Mouse (Mus musculus): Measurements from ENCODE around the gene Esr1. TPM values are rescaled to one million over a fixed set of nuclear protein-coding genes. Genes with fewer than 3 reads are reported as not detected.

The Esr1 gene
- polyA plus RNA-seq, 1 experiment from 2014 or later: 0.77 TPM

DNA sequence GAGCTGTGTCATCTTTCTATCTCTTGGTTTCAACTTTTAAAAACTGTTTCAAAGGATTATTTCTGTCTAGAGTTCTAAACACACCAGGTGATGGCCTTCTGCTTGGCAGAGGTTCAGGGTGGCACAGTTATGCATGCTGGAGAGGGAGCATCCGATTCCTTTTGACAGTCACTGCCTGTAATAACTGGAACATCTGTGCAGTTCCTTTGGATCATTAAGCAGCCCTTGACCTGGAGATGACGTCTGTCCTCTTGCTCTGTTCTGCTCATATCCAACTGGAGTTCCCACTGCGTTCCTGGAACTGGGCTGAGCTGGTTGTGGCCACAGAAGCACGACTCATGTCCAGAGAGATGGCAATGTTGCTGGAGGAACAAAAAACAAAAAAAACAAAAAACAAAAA lies 21.8 kb upstream of the Esr1 start:
- H3K27me3 ChIP-seq (replicated peaks; ENCODE audit: control insufficient read depth, insufficient read depth, low read length): no peaks in the 10 kb centered on the region
- H3K4me1 ChIP-seq (replicated peaks; ENCODE audit: control insufficient read depth, insufficient read depth, low read length): no peaks in the 10 kb centered on the region
- WGBS: 83% methylated on average over 4 of the region's 4 CpGs
- no peaks in the 10 kb centered on the region for H3K9me3 ChIP-seq (ENCODE audit: control insufficient read depth)
- no peak for TF ChIP-seq CTCF (IDR thresholded peaks at IDR 0.05; ENCODE audit: low read depth)
- no peaks in the 10 kb centered on the region for H3K36me3 ChIP-seq (ENCODE audit: control insufficient read depth, insufficient read depth)
- no peak overlapping the region for H3K9ac ChIP-seq (ENCODE audit: low read depth, low read length)
- no peak overlapping the region for H3K4me3 ChIP-seq (ENCODE audit: low read depth, low read length)
- no peak for ATAC-seq
- H3K4me2 ChIP-seq (replicated peaks; ENCODE audit: low read depth): no peak overlapping the region
- no peak overlapping the region for H3K27ac ChIP-seq (ENCODE audit: low read depth, low read length)

DNA sequence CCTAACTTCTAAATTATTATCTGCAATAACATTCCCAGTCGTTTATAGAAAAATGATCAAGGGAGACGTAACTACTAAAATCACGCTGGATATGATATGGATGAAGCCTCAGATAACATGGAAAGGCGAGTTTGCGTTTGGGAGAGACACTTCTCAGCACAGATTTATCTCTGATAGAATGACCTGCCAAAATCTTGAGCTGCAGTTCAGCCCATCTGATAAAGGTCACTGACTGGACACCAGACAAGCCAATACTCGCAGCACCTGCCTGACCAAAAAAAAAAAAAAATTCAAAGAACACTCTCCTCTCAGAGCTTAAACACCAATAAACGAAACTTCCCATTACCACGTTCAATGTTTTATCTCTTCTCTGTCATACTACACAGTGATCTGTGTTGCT lies 20.4 kb upstream of the Esr1 start:
- WGBS: 71% methylated on average over 8 of the region's 8 CpGs
- H3K36me3 ChIP-seq (ENCODE audit: control insufficient read depth, insufficient read depth): no peaks in the 10 kb centered on the region
- no peaks in the 10 kb centered on the region for H3K9me3 ChIP-seq (ENCODE audit: control insufficient read depth)
- no peak overlapping the region for H3K9ac ChIP-seq (ENCODE audit: low read depth, low read length)
- no peak overlapping the region for H3K4me2 ChIP-seq (replicated peaks; ENCODE audit: low read depth)
- H3K4me3 ChIP-seq (ENCODE audit: low read depth, low read length): no peak overlapping the region
- ATAC-seq: no peak
- H3K27me3 ChIP-seq (replicated peaks; ENCODE audit: control insufficient read depth, insufficient read depth, low read length): no peaks in the 10 kb centered on the region
- no peak overlapping the region for H3K27ac ChIP-seq (ENCODE audit: low read depth, low read length)
- no peak for TF ChIP-seq CTCF (IDR thresholded peaks at IDR 0.05; ENCODE audit: low read depth)
- no peaks in the 10 kb centered on the region for H3K4me1 ChIP-seq (replicated peaks; ENCODE audit: control insufficient read depth, insufficient read depth, low read length)

DNA sequence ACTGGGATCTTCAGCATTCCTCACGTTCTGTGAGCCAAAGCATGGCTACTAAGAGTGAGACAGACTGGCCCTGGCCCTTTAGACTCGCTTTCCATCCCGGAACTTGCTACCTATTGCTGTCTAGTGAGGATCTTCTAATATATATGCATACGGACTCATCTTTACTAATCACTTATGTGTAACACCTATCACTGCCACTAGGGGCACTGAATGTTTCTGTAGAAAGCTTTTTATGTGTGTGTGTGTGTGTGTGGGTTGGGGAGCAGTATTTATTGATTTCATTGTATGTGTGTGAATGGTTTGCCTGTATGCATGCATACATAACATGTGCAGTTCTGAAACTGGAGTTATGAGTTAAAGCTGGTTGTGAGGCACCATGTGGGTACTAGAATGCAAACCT lies 17.6 kb upstream of the Esr1 start:
- ATAC-seq: no peak
- Histone ChIP-seq H3K4me3 (ENCODE audit: low read depth, low read length) (no peak overlapping the region), H3K27me3 (replicated peaks; ENCODE audit: control insufficient read depth, insufficient read depth, low read length) (no peaks in the 10 kb centered on the region), H3K9me3 (ENCODE audit: control insufficient read depth) (no peaks in the 10 kb centered on the region), H3K4me1 (replicated peaks; ENCODE audit: control insufficient read depth, insufficient read depth, low read length) (no peaks in the 10 kb centered on the region), H3K36me3 (ENCODE audit: control insufficient read depth, insufficient read depth) (no peaks in the 10 kb centered on the region), H3K9ac (ENCODE audit: low read depth, low read length) (no peak overlapping the region), H3K4me2 (replicated peaks; ENCODE audit: low read depth) (no peak overlapping the region), H3K27ac (ENCODE audit: low read depth, low read length) (no peak overlapping the region)
- TF ChIP-seq CTCF (IDR thresholded peaks at IDR 0.05; ENCODE audit: low read depth): peak; percentile 67
- 76% methylated on average over 4 of the region's 4 CpGs for WGBS

DNA sequence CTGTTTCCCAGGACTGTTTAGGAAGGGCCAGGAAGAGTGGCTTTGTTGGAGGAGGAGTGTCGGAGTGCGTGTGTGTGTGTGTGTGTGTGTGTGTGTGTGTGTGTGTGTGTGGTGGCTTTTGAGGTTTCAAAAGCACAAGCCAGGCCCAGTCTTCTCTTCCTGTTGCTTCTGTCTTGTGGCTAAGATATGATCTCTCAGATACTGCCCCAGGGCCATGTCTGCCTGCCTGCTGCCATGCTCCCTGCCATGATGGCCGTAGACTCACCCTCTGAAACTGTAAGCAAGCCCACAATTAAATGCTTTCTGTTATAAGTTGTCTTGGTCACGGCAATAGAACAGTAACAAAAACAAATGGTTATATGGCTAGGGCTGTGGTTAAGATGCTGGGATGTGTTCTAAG lies 14.2 kb upstream of the Esr1 start:
- Histone ChIP-seq H3K9ac (ENCODE audit: low read depth, low read length) (no peak overlapping the region), H3K9me3 (ENCODE audit: control insufficient read depth) (no peaks in the 10 kb centered on the region), H3K36me3 (ENCODE audit: control insufficient read depth, insufficient read depth) (no peaks in the 10 kb centered on the region), H3K4me3 (ENCODE audit: low read depth, low read length) (no peak overlapping the region), H3K4me1 (replicated peaks; ENCODE audit: control insufficient read depth, insufficient read depth, low read length) (no peaks in the 10 kb centered on the region), H3K27me3 (replicated peaks; ENCODE audit: control insufficient read depth, insufficient read depth, low read length) (no peaks in the 10 kb centered on the region), H3K27ac (ENCODE audit: low read depth, low read length) (no peak overlapping the region), H3K4me2 (replicated peaks; ENCODE audit: low read depth) (no peak overlapping the region)
- 89% methylated on average over 4 of the region's 4 CpGs for WGBS
- no peak for ATAC-seq
- no peak for TF ChIP-seq CTCF (IDR thresholded peaks at IDR 0.05; ENCODE audit: low read depth)

DNA sequence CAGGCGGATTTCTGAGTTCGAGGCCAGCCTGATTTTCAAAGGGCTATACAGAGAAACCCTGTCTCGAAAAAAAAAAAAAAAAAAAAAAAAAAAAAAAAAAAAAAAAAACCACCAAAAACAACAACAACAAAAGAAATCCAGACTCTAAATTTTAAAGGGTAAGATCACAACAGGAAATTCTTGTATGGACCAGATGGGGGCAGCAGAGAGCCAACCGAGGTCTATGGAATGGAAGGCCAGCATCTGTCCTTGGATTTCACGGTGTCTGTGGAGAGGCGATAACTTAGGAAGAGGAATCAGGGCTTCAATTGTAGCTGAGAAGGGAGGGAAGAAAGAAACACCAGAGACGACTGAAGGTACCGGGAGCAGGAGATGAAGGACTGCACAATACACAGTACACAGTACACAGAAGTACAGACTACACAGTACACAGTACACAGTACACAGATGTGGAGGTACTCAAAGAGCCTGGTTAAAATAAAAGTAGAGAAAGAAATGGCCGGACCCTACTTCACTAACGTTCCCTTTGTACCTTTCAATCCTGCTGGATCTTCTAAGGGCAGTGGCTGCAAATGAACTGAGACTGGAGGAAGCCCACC lies 13.1 kb upstream of the Esr1 start:
- H3K27ac ChIP-seq (ENCODE audit: low read depth, low read length): no peak overlapping the region
- H3K4me3 ChIP-seq (ENCODE audit: low read depth, low read length): no peak overlapping the region
- peak; percentile 81 for TF ChIP-seq CTCF (IDR thresholded peaks at IDR 0.05; ENCODE audit: low read depth)
- no peak overlapping the region for H3K9ac ChIP-seq (ENCODE audit: low read depth, low read length)
- H3K4me1 ChIP-seq (replicated peaks; ENCODE audit: control insufficient read depth, insufficient read depth, low read length): no peaks in the 10 kb centered on the region
- 53% methylated on average over 10 of the region's 10 CpGs for WGBS
- H3K36me3 ChIP-seq (ENCODE audit: control insufficient read depth, insufficient read depth): no peaks in the 10 kb centered on the region
- H3K27me3 ChIP-seq (replicated peaks; ENCODE audit: control insufficient read depth, insufficient read depth, low read length): no peaks in the 10 kb centered on the region
- no peaks in the 10 kb centered on the region for H3K9me3 ChIP-seq (ENCODE audit: control insufficient read depth)
- ATAC-seq: 0 out of 2 replicates have a peak, but pooled peaks have one; percentile 38
- H3K4me2 ChIP-seq (replicated peaks; ENCODE audit: low read depth): no peak overlapping the region

DNA sequence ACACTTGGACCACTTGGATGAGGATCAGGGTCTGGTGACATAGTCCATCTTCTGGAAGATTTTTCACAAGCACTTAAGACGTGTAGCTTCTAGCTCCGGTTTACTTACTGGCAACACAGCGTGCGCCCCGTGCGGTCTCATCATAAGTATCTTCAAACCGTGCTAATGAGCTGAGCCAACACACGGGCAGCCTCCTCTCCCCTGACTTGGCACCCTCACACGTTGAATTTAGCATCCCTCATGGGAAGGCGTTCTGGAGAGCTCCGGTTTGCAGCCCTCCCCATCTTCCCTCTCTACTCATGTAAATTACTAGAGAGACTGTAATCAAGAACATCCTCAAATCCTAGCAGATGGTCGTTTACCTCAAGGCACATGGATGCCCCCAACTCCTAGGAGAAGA lies 12.5 kb upstream of the Esr1 start:
- no peaks in the 10 kb centered on the region for H3K27me3 ChIP-seq (replicated peaks; ENCODE audit: control insufficient read depth, insufficient read depth, low read length)
- H3K4me1 ChIP-seq (replicated peaks; ENCODE audit: control insufficient read depth, insufficient read depth, low read length): no peaks in the 10 kb centered on the region
- H3K4me2 ChIP-seq (replicated peaks; ENCODE audit: low read depth): no peak overlapping the region
- H3K27ac ChIP-seq (ENCODE audit: low read depth, low read length): no peak overlapping the region
- no peak for TF ChIP-seq CTCF (IDR thresholded peaks at IDR 0.05; ENCODE audit: low read depth)
- no peak for ATAC-seq
- 84% methylated on average over 12 of the region's 12 CpGs for WGBS
- H3K36me3 ChIP-seq (ENCODE audit: control insufficient read depth, insufficient read depth): no peaks in the 10 kb centered on the region
- no peak overlapping the region for H3K9ac ChIP-seq (ENCODE audit: low read depth, low read length)
- H3K4me3 ChIP-seq (ENCODE audit: low read depth, low read length): no peak overlapping the region
- H3K9me3 ChIP-seq (ENCODE audit: control insufficient read depth): no peaks in the 10 kb centered on the region

DNA sequence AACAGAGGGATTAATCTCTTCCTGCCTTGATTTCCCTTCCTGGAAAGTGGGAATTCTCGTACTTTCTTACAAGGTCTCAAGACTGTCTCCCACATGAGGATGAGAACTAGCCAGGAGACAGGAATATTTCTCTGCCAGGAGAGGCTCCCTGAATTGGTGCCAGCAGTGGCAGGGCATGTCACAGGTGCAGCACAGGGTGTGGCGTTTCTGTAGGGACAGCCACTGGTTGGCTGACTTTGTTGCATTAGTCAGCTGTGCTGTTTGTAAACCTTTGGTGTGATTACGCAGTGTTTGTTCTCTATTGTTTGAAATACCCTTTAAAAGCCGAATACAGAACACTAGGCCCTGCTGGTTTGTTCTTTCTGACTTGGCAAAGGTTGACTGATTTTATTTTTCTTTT lies 11.8 kb upstream of the Esr1 start:
- Histone ChIP-seq H3K27me3 (replicated peaks; ENCODE audit: control insufficient read depth, insufficient read depth, low read length) (no peaks in the 10 kb centered on the region), H3K4me2 (replicated peaks; ENCODE audit: low read depth) (no peak overlapping the region), H3K4me3 (ENCODE audit: low read depth, low read length) (no peak overlapping the region), H3K36me3 (ENCODE audit: control insufficient read depth, insufficient read depth) (no peaks in the 10 kb centered on the region), H3K27ac (ENCODE audit: low read depth, low read length) (no peak overlapping the region), H3K4me1 (replicated peaks; ENCODE audit: control insufficient read depth, insufficient read depth, low read length) (no peaks in the 10 kb centered on the region), H3K9me3 (ENCODE audit: control insufficient read depth) (no peaks in the 10 kb centered on the region), H3K9ac (ENCODE audit: low read depth, low read length) (no peak overlapping the region)
- no peak for ATAC-seq
- TF ChIP-seq CTCF (IDR thresholded peaks at IDR 0.05; ENCODE audit: low read depth): no peak
- WGBS: 63% methylated on average over 4 of the region's 4 CpGs

All from intestine, postnatal 0 days (tissue).